Mouse (Mus musculus): ENCODE data around the gene Selp. TPM values are rescaled to one million over a fixed set of nuclear protein-coding genes. Genes with fewer than 3 reads are reported as not detected.

The Selp gene
- polyA plus RNA-seq, 1 experiment from 2014 or later, result not detected

- Histone ChIP-seq H3K9ac (ENCODE audit: low read length) (no peak overlapping the region), H3K27ac (ENCODE audit: low read depth, low read length) (no peak overlapping the region), H3K4me3 (ENCODE audit: low read depth, low read length) (no peak overlapping the region), H3K4me2 (ENCODE audit: low read length) (no peak overlapping the region), H3K36me3 (ENCODE audit: control insufficient read depth, insufficient read depth, low read length) (no peaks in the 10 kb centered on the region), H3K4me1 (ENCODE audit: control insufficient read depth, insufficient read depth, low read length) (no peaks in the 10 kb centered on the region), H3K27me3 (replicated peaks; ENCODE audit: control insufficient read depth, insufficient read depth, low read length) (no peaks in the 10 kb centered on the region), H3K9me3 (replicated peaks; ENCODE audit: control insufficient read depth, low read length) (no peaks in the 10 kb centered on the region)
- 92% methylated on average over 5 of the region's 5 CpGs for WGBS
- ATAC-seq, result no peak
- DNase-seq (ENCODE audit: low spot score), result no peak
These were observed 37.8 kb downstream of the Selp start for GRCm38 (mm10) chr1:164152836-164153235.

- H3K36me3 ChIP-seq (ENCODE audit: control insufficient read depth, insufficient read depth, low read length), result no peaks in the 10 kb centered on the region
- DNase-seq (ENCODE audit: low spot score), result no peak
- H3K4me2 ChIP-seq (ENCODE audit: low read length), result no peak overlapping the region
- 77% methylated on average over 3 of the region's 3 CpGs for WGBS
- H3K9ac ChIP-seq (ENCODE audit: low read length), result no peak overlapping the region
- H3K4me3 ChIP-seq (ENCODE audit: low read depth, low read length), result no peak overlapping the region
- ATAC-seq, result no peak
- H3K27me3 ChIP-seq (replicated peaks; ENCODE audit: control insufficient read depth, insufficient read depth, low read length), result no peaks in the 10 kb centered on the region
- no peaks in the 10 kb centered on the region for H3K9me3 ChIP-seq (replicated peaks; ENCODE audit: control insufficient read depth, low read length)
- H3K27ac ChIP-seq (ENCODE audit: low read depth, low read length), result no peak overlapping the region
- no peaks in the 10 kb centered on the region for H3K4me1 ChIP-seq (ENCODE audit: control insufficient read depth, insufficient read depth, low read length)
These were observed 39.9 kb downstream of the Selp start for GRCm38 (mm10) chr1:164154983-164155382.

- no peak overlapping the region for H3K27ac ChIP-seq (ENCODE audit: low read depth, low read length)
- no peak overlapping the region for H3K4me2 ChIP-seq (ENCODE audit: low read length)
- H3K27me3 ChIP-seq (replicated peaks; ENCODE audit: control insufficient read depth, insufficient read depth, low read length), result no peaks in the 10 kb centered on the region
- ATAC-seq (no peak), DNase-seq (ENCODE audit: low spot score) (no peak)
- no peak overlapping the region for H3K4me3 ChIP-seq (ENCODE audit: low read depth, low read length)
- no peak overlapping the region for H3K9ac ChIP-seq (ENCODE audit: low read length)
- no peaks in the 10 kb centered on the region for H3K4me1 ChIP-seq (ENCODE audit: control insufficient read depth, insufficient read depth, low read length)
- 80% methylated on average over 4 of the region's 4 CpGs for WGBS
- no peaks in the 10 kb centered on the region for H3K36me3 ChIP-seq (ENCODE audit: control insufficient read depth, insufficient read depth, low read length)
- no peaks in the 10 kb centered on the region for H3K9me3 ChIP-seq (replicated peaks; ENCODE audit: control insufficient read depth, low read length)
These were observed 43.5 kb downstream of the Selp start for GRCm38 (mm10) chr1:164158571-164158970.

- WGBS, result 88% methylated on average over 2 of the region's 2 CpGs
- no peak for ATAC-seq
- Histone ChIP-seq H3K4me2 (ENCODE audit: low read length) (no peak overlapping the region), H3K36me3 (ENCODE audit: control insufficient read depth, insufficient read depth, low read length) (no peaks in the 10 kb centered on the region), H3K27ac (ENCODE audit: low read depth, low read length) (no peak overlapping the region), H3K9me3 (replicated peaks; ENCODE audit: control insufficient read depth, low read length) (no peaks in the 10 kb centered on the region), H3K4me3 (ENCODE audit: low read depth, low read length) (no peak overlapping the region), H3K4me1 (ENCODE audit: control insufficient read depth, insufficient read depth, low read length) (no peaks in the 10 kb centered on the region), H3K27me3 (replicated peaks; ENCODE audit: control insufficient read depth, insufficient read depth, low read length) (no peaks in the 10 kb centered on the region), H3K9ac (ENCODE audit: low read length) (no peak overlapping the region)
- no peak for DNase-seq (ENCODE audit: low spot score)
These were observed 44.7 kb downstream of the Selp start for GRCm38 (mm10) chr1:164159781-164160180.

- Histone ChIP-seq H3K27ac (ENCODE audit: low read depth, low read length) (no peak overlapping the region), H3K36me3 (ENCODE audit: control insufficient read depth, insufficient read depth, low read length) (no peaks in the 10 kb centered on the region)
These were observed 47.7 kb downstream of the Selp start for GRCm38 (mm10) chr1:164162745-164163144.

GRCm38 (mm10) chr1:164168818-164169217 lies 53.8 kb downstream of the Selp start:
- Histone ChIP-seq H3K27ac (ENCODE audit: low read depth, low read length) (no peak overlapping the region), H3K27me3 (replicated peaks; ENCODE audit: control insufficient read depth, insufficient read depth, low read length) (no peaks in the 10 kb centered on the region), H3K4me2 (ENCODE audit: low read length) (no peak overlapping the region), H3K36me3 (ENCODE audit: control insufficient read depth, insufficient read depth, low read length) (no peaks in the 10 kb centered on the region), H3K4me1 (ENCODE audit: control insufficient read depth, insufficient read depth, low read length) (no peaks in the 10 kb centered on the region), H3K9me3 (replicated peaks; ENCODE audit: control insufficient read depth, low read length) (no peaks in the 10 kb centered on the region), H3K9ac (ENCODE audit: low read length) (no peak overlapping the region), H3K4me3 (ENCODE audit: low read depth, low read length) (no peak overlapping the region)
- 81% methylated on average over 4 of the region's 4 CpGs for WGBS
- ATAC-seq (no peak), DNase-seq (ENCODE audit: low spot score) (no peak)

More at GRCm38 (mm10) chr1:164162745-164163144, 47.7 kb downstream of the Selp start:
- no peak overlapping the region for H3K4me3 ChIP-seq (ENCODE audit: low read depth, low read length)
- no peak overlapping the region for H3K4me2 ChIP-seq (ENCODE audit: low read length)
- 84% methylated on average over 5 of the region's 5 CpGs for WGBS
- no peaks in the 10 kb centered on the region for H3K27me3 ChIP-seq (replicated peaks; ENCODE audit: control insufficient read depth, insufficient read depth, low read length)
- no peaks in the 10 kb centered on the region for H3K9me3 ChIP-seq (replicated peaks; ENCODE audit: control insufficient read depth, low read length)
- no peak overlapping the region for H3K9ac ChIP-seq (ENCODE audit: low read length)
- DNase-seq (ENCODE audit: low spot score), result no peak
- H3K4me1 ChIP-seq (ENCODE audit: control insufficient read depth, insufficient read depth, low read length), result no peaks in the 10 kb centered on the region
- no peak for ATAC-seq

GRCm38 (mm10) chr1:164170434-164170833 lies 55.4 kb downstream of the Selp start:
- H3K9ac ChIP-seq (ENCODE audit: low read length), result no peak overlapping the region
- no peaks in the 10 kb centered on the region for H3K27me3 ChIP-seq (replicated peaks; ENCODE audit: control insufficient read depth, insufficient read depth, low read length)
- H3K36me3 ChIP-seq (ENCODE audit: control insufficient read depth, insufficient read depth, low read length), result no peaks in the 10 kb centered on the region
- WGBS, result 97% methylated on average over 2 of the region's 2 CpGs
- no peak overlapping the region for H3K27ac ChIP-seq (ENCODE audit: low read depth, low read length)
- ATAC-seq (no peak), DNase-seq (ENCODE audit: low spot score) (no peak)
- no peaks in the 10 kb centered on the region for H3K9me3 ChIP-seq (replicated peaks; ENCODE audit: control insufficient read depth, low read length)
- H3K4me1 ChIP-seq (ENCODE audit: control insufficient read depth, insufficient read depth, low read length), result no peaks in the 10 kb centered on the region
- no peak overlapping the region for H3K4me3 ChIP-seq (ENCODE audit: low read depth, low read length)
- H3K4me2 ChIP-seq (ENCODE audit: low read length), result no peak overlapping the region

GRCm38 (mm10) chr1:164173145-164173544 lies 58.1 kb downstream of the Selp start:
- ATAC-seq (no peak), DNase-seq (ENCODE audit: low spot score) (no peak)
- Histone ChIP-seq H3K27ac (ENCODE audit: low read depth, low read length) (no peak overlapping the region), H3K36me3 (ENCODE audit: control insufficient read depth, insufficient read depth, low read length) (no peaks in the 10 kb centered on the region), H3K4me2 (ENCODE audit: low read length) (no peak overlapping the region), H3K4me1 (ENCODE audit: control insufficient read depth, insufficient read depth, low read length) (no peaks in the 10 kb centered on the region), H3K4me3 (ENCODE audit: low read depth, low read length) (no peak overlapping the region), H3K27me3 (replicated peaks; ENCODE audit: control insufficient read depth, insufficient read depth, low read length) (no peaks in the 10 kb centered on the region), H3K9me3 (replicated peaks; ENCODE audit: control insufficient read depth, low read length) (no peaks in the 10 kb centered on the region), H3K9ac (ENCODE audit: low read length) (no peak overlapping the region)
- 88% methylated on average over 4 of the region's 4 CpGs for WGBS

- H3K9ac ChIP-seq (ENCODE audit: low read length), result no peak overlapping the region
- no peaks in the 10 kb centered on the region for H3K4me1 ChIP-seq (ENCODE audit: control insufficient read depth, insufficient read depth, low read length)
- H3K27me3 ChIP-seq (replicated peaks; ENCODE audit: control insufficient read depth, insufficient read depth, low read length), result no peaks in the 10 kb centered on the region
- H3K27ac ChIP-seq (ENCODE audit: low read depth, low read length), result no peak overlapping the region
- no peak for DNase-seq (ENCODE audit: low spot score)
- no peak overlapping the region for H3K4me3 ChIP-seq (ENCODE audit: low read depth, low read length)
- H3K36me3 ChIP-seq (ENCODE audit: control insufficient read depth, insufficient read depth, low read length), result no peaks in the 10 kb centered on the region
- no peak for ATAC-seq
- no peaks in the 10 kb centered on the region for H3K9me3 ChIP-seq (replicated peaks; ENCODE audit: control insufficient read depth, low read length)
- no peak overlapping the region for H3K4me2 ChIP-seq (ENCODE audit: low read length)
These were observed 61.8 kb downstream of the Selp start for GRCm38 (mm10) chr1:164176856-164177255.
